Mouse (Mus musculus) lung, embryonic 15.5 days (tissue): Measurements from ENCODE around the gene Ly6g6e. TPM values are rescaled to one million over a fixed set of nuclear protein-coding genes. Genes with fewer than 3 reads are reported as not detected.
"Not testable (repeated sequence)": the region's sequence is repeated elsewhere in the genome, so short reads cannot be mapped to it uniquely, and the experiment has no call there.

Source experiments
- ATAC-seq: fragments of 200-750 bp; cut with Nextera tagmentation; 2 replicates; pipeline ENCODE4 v1.8.0; 2017; ENCODE audit warnings: moderate number of reproducible peaks, borderline replicate concordance; ENCODE audit not compliant: low FRiP score, low TSS enrichment; ENCODE audit errors: extremely low read depth
- H3K27ac ChIP-seq: fragments of 300-500 bp; sonication (generic); 2 replicates; pipeline ENCODE4 v1.5.1; 2015; ENCODE audit warnings: moderate library complexity, mild to moderate bottlenecking, inconsistent platforms
- H3K27me3 ChIP-seq: fragments of 300-500 bp; sonication (generic); 2 replicates; pipeline ENCODE4 v1.6.1; 2015; ENCODE audit warnings: inconsistent platforms
- H3K36me3 ChIP-seq: fragments of 300-500 bp; sonication (generic); 2 replicates; pipeline ENCODE4 v1.6.1; 2015; ENCODE audit warnings: inconsistent platforms
- H3K4me1 ChIP-seq: fragments of 300-500 bp; sonication (generic); 2 replicates; pipeline ENCODE4 v1.6.1; 2015; ENCODE audit warnings: inconsistent platforms
- H3K4me2 ChIP-seq: fragments of 300-500 bp; sonication (generic); 2 replicates; pipeline ENCODE4 v1.6.1; 2015; ENCODE audit warnings: inconsistent platforms, mild to moderate bottlenecking, moderate library complexity
- H3K4me3 ChIP-seq: fragments of 300-500 bp; sonication (generic); 2 replicates; pipeline ENCODE4 v1.5.1; 2015; ENCODE audit warnings: mild to moderate bottlenecking, inconsistent platforms
- H3K9ac ChIP-seq: fragments of 300-500 bp; sonication (generic); 2 replicates; pipeline ENCODE4 v1.6.1; 2015; ENCODE audit warnings: inconsistent platforms
- H3K9me3 ChIP-seq: fragments of 300-500 bp; sonication (generic); 2 replicates; pipeline ENCODE4 v1.6.1; 2016; ENCODE audit warnings: inconsistent platforms
- WGBS: fragments of 180-500 bp; shearing (Covaris S2); methylation state at CpG from one replicate; pipeline ENCODE4 v1.1.7; 2015; 5-methylcytosine and 5-hydroxymethylcytosine counted together
- polyA plus RNA-seq: library from polyadenylated mRNA; unstranded; fragments of >200 nt; fragmentation: Nextera tagmentation; extraction: Ambion mirVana; gene quantifications from 2 replicates; pipeline ENCODE4 v1.2.1, GENCODE M21; 2015

Ly6g6e gene
- polyA plus RNA-seq, 1 experiment from 2014 or later = 0.96 TPM

DNA sequence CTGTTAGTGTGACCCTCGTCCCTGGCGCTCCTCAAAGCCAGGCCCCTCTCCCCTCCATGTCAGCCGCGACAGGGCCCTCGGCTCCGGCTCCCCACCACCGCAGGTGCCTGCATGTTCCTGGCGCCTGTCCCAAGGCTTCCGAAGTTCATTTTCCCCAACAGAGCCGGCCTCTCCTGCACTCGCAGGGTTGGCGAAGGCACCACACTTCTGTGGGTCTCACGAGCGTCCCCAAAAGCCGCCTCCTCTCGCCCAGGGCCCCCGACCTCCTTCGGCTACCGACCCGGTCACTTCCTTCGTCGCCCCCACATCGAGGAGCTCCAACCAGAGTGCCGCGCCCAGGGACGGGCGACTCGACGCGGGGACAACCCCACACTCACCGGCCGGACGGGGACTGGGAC lies 44.0 kb downstream of the Ly6g6e start:
- Histone ChIP-seq H3K4me1 (peaks cover 30% of the 10 kb centered on the region), H3K36me3 (peaks cover 46% of the 10 kb centered on the region), H3K27me3 (no peaks in the 10 kb centered on the region), H3K9ac (peak overlapping the region; percentile 91), H3K4me2 (peak overlapping the region; percentile 95), H3K4me3 (peak overlapping the region; percentile 81), H3K9me3 (no peaks in the 10 kb centered on the region), H3K27ac (peak overlapping the region; percentile 60)
- WGBS = under 1% methylated on average over 33 of the region's 33 CpGs
- no peak for ATAC-seq

GRCm38 (mm10) chr17:35121143-35121799 lies 44.6 kb downstream of the Ly6g6e start, which contains the start of gene Gpank1:
Gene Gpank1, plus strand, starts transcription at chr17:35121455.
- H3K4me1 ChIP-seq = peaks cover 33% of the 10 kb centered on the region
- peak within 1 kb of the TSS; percentile 95 for H3K4me2 ChIP-seq
- WGBS = under 1% methylated on average over 48 of the region's 50 CpGs
- peak within 1 kb of the TSS; percentile 91 for H3K9ac ChIP-seq
- ATAC-seq = peak; percentile 97
- peak within 1 kb of the TSS; percentile 81 for H3K4me3 ChIP-seq
- H3K36me3 ChIP-seq = peaks cover 41% of the 10 kb centered on the region
- H3K9me3 ChIP-seq = no peaks in the 10 kb centered on the region
- H3K27me3 ChIP-seq = no peaks in the 10 kb centered on the region
- H3K27ac ChIP-seq = peak within 1 kb of the TSS; percentile 86

DNA sequence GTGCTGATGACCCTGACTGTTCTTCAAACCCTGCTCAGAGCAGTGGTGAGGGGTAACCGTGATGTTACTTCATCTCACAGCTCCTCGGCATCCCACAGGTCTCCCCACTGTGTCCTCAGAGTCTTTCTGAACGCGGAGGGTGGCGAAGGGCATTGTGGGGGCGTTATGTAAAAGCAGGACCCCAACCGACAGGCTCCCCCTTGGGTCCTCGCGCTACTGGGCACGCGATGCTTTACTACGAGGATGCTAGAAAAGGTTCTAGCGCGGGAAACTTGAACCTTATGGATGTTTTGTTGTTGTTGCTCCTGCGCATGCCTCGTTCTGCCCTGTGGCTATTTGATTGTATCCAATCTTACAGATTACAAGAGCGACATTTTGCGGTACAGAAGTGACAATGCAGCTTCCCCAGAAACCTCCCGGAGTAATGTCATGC lies 45.2 kb downstream of the Ly6g6e start, which contains the start of gene Csnk2b:
Gene Csnk2b, minus strand, starts transcription at position 183 of the 433 bp plus-strand sequence.
- ATAC-seq = no peak; the same call in 1 of the 2 replicates
- Histone ChIP-seq H3K27ac (peak within 1 kb of the TSS; percentile 86), H3K4me3 (peak within 1 kb of the TSS; percentile 81), H3K9ac (peak within 1 kb of the TSS; percentile 91), H3K4me2 (peak within 1 kb of the TSS; percentile 95), H3K4me1 (peaks cover 37% of the 10 kb centered on the region), H3K9me3 (no peaks in the 10 kb centered on the region), H3K36me3 (peaks cover 37% of the 10 kb centered on the region), H3K27me3 (no peaks in the 10 kb centered on the region)
- under 1% methylated on average over 19 of the region's 19 CpGs for WGBS

- not testable (repeated sequence) for H3K27ac ChIP-seq, H3K9ac ChIP-seq, H3K4me2 ChIP-seq, H3K9me3 ChIP-seq, H3K4me3 ChIP-seq, ATAC-seq, H3K27me3 ChIP-seq
- WGBS = 87% methylated on average over 9 of the region's 9 CpGs
- Histone ChIP-seq H3K4me1 (peaks cover 48% of the 10 kb centered on the region), H3K36me3 (peaks cover 26% of the 10 kb centered on the region)
Measured at GRCm38 (mm10) chr17:35123287-35123686, 46.6 kb downstream of the Ly6g6e start.

DNA sequence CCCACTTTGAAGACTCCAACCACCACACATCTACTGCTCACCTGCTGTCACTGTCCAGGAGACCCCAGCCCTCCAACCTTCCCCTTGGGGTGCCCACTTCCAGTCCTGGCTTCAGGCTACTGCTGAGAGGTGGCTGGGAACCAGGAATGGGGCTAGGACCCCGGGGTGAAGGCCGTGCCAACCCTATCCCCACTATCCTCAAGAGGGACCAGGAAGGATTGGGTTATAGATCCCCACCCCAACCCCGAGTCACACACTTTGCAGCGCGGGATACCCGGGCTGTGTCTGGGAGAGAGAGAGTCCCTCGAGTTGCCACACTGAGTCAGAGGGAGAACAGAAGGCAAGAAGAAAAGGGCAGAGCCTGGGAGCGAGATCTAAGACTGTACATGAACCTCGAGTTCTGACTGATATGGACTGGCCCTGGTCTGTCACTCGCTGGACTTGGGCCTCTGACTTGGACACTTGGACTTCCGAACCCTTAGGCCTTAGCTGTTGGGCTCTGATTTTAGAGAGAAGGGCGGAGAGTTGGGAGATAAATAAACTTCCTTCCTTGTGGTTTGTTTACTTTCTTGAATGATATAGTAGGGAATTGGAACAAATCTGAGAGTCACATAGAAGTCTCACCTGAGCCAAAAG lies 47.7 kb downstream of the Ly6g6e start:
- H3K27ac ChIP-seq, H3K27me3 ChIP-seq, ATAC-seq, H3K9me3 ChIP-seq, H3K4me2 ChIP-seq, H3K4me3 ChIP-seq, H3K9ac ChIP-seq: not testable (repeated sequence)
- H3K4me1 ChIP-seq = peaks cover 48% of the 10 kb centered on the region
- WGBS = 89% methylated on average over 12 of the region's 12 CpGs
- peaks cover 15% of the 10 kb centered on the region; the same call in 1 of the 2 replicates for H3K36me3 ChIP-seq

DNA sequence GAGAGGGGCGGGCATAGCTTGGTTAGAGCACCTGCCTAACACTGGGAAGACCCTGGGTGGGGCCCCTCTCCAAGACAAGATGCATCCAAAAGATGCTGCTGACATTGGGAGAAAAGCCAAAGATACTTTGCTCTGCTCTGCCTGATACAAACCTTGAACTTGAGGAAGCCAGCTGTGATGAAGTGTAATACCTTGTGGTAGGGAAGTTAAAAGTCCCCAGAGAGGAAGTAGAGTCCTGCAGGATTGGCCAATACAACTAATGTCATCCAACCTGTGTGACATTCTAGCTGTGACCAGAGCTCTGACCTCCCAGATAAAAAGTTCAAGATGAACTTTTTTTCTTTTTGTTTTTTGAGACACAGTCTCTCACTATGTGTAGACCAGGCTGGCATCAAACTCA lies 48.4 kb downstream of the Ly6g6e start:
- Histone ChIP-seq H3K27ac (peak overlapping the region; percentile 89; the same call in 1 of the 2 replicates), H3K4me3 (peak overlapping the region; percentile 67; the same call in 1 of the 2 replicates), H3K9me3 (no peaks in the 10 kb centered on the region), H3K4me2 (no peak overlapping the region; the same call in 1 of the 2 replicates), H3K36me3 (peaks cover 10% of the 10 kb centered on the region; the same call in 1 of the 2 replicates), H3K4me1 (peaks cover 42% of the 10 kb centered on the region), H3K9ac (no peak overlapping the region), H3K27me3 (no peaks in the 10 kb centered on the region)
- ATAC-seq = no peak
- WGBS = 81% methylated on average over 1 of the region's 1 CpGs

DNA sequence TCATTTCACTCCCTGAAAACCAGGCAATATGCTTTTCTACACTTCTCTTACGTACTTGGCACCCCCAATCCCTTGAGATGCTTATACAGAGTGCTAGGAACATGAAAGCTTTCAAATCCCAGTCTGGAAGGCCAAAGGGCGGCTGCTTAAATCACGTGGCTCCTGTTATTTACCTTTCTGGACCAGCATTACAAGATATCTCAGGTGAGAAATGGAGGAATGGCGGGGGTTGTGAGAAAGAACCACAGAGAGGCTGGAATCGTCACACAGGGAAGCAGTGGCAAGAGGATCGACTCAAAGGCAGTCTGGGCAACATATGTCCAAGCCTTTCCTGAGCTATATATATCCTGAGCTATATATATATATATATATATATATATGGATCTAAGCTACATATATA lies 48.9 kb downstream of the Ly6g6e start:
- ATAC-seq = no peak
- WGBS = 14% methylated on average over 6 of the region's 6 CpGs
- no peaks in the 10 kb centered on the region for H3K27me3 ChIP-seq
- peak overlapping the region; percentile 89 for H3K27ac ChIP-seq
- H3K4me3 ChIP-seq = peak overlapping the region; percentile 67
- H3K36me3 ChIP-seq = peaks cover 10% of the 10 kb centered on the region; the same call in 1 of the 2 replicates
- H3K4me1 ChIP-seq = peaks cover 37% of the 10 kb centered on the region
- H3K9ac ChIP-seq = peak overlapping the region; percentile 72
- H3K4me2 ChIP-seq = peak overlapping the region; percentile 69
- H3K9me3 ChIP-seq = no peaks in the 10 kb centered on the region

DNA sequence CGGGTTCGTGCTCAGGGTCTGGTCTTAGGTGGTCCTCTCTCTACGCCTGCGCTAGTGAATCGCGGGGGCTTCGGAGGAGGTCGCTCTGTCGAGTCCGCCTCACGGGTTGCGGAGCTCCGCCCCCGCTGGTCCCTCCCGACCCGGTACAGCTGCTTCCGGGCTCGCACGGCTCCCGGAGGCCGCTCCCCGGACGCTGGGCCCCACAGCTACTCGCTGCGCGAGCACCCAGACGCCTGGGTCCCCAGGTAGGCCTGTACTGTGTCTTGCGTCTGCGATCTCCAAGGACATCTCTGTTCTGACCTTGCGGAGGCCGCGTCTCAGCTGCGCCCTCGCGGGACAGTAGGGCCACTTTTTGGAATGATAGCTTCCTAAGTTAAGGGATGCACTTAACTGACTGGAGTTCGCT lies 49.5 kb downstream of the Ly6g6e start, which contains the start of gene D17H6S53E:
Gene D17H6S53E, plus strand, starts transcription at position 168 of the 406 bp plus-strand sequence.
- Histone ChIP-seq H3K36me3 (peaks cover 10% of the 10 kb centered on the region; the same call in 1 of the 2 replicates), H3K9me3 (no peaks in the 10 kb centered on the region), H3K9ac (peak within 1 kb of the TSS; percentile 72), H3K4me3 (peak within 1 kb of the TSS; percentile 67), H3K27me3 (no peaks in the 10 kb centered on the region), H3K27ac (peak within 1 kb of the TSS; percentile 89), H3K4me1 (peaks cover 37% of the 10 kb centered on the region), H3K4me2 (peak within 1 kb of the TSS; percentile 69)
- peak; percentile 50 for ATAC-seq
- 0% methylated on average over 36 of the region's 36 CpGs for WGBS

DNA sequence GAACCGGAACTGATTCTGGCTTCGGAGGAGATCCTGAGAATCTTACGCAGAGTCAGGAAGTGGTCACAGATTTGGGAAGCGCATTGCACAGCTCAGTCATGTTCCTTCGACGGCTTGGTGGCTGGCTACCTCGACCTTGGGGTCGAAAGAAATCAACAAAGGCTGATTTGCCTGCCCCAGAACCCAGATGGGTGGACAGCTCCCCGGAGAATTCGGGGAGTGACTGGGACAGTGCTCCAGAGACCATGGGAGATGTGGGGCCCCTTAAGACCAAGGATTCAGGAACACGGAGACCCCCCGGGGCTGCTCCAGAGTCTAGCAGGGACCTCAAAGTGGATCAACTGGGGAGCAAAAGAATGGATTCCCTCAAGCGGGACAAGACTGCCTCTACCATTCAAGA lies 50.3 kb downstream of the Ly6g6e start:
- peak overlapping the region; percentile 72; the same call in 1 of the 2 replicates for H3K9ac ChIP-seq
- H3K4me3 ChIP-seq = peak overlapping the region; percentile 67
- H3K36me3 ChIP-seq = peaks cover 10% of the 10 kb centered on the region; the same call in 1 of the 2 replicates
- ATAC-seq = no peak
- H3K4me1 ChIP-seq = peaks cover 34% of the 10 kb centered on the region
- no peaks in the 10 kb centered on the region for H3K27me3 ChIP-seq
- 54% methylated on average over 13 of the region's 13 CpGs for WGBS
- peak overlapping the region; percentile 69 for H3K4me2 ChIP-seq
- H3K27ac ChIP-seq = 0 out of 2 replicates have a peak overlapping the region, but pooled peaks have one; percentile 89
- no peaks in the 10 kb centered on the region for H3K9me3 ChIP-seq
